Mouse (Mus musculus): ENCODE measurements around the gene Tjp2.

DNA sequence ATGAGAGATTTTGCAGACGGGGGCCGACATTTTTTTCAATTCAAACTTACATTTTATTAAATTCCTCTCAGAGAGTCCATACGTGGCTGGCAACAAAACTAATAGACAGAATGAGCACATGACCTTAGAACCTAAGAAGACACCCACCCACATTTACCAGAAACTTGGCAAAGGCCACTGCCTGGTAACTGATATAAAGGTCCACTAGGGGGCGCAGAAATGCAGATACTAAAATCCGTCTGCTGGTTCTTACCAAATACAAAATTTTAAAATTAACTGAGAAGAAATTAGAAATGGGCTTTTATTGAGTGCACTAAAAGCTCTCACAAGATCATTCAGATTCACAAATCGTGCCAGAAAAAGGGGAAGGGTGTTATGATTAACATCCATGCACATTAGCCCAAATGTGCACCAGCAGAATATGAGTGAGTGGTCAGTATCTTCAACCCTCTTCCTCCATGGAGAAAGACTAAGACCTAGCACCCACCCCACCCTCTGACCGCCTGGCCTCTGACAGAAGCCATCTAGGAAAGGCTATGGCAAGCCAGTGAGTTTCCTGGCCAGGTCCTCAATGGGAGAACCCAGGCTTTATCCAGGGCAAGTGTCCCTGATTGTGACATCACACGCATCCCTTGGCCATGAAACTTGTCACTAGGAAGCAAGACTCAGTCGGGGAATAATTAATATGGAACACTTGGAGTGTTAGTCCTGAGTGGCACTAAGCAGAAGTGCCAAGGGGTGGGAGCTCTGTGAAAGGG lies 71.4 kb downstream of the Tjp2 start:
- no peak for TF ChIP-seq TAL1 (conservative IDR thresholded peaks at IDR 0.05; ENCODE audit: low read depth, low read length)
- 0 out of 2 replicates have a peak, but pooled peaks have one; percentile 19 for TF ChIP-seq CTCF (IDR thresholded peaks at IDR 0.05; ENCODE audit: low read depth, low read length)
- no peak for TF ChIP-seq POLR2AphosphoS5 (IDR thresholded peaks at IDR 0.05; ENCODE audit: insufficient replicate concordance, low read depth, low read length)
- TF ChIP-seq GATA1 (IDR thresholded peaks at IDR 0.05; ENCODE audit: borderline replicate concordance, low read length) = no peak

Measured in G1E (cell line).